Mouse (Mus musculus): Measurements from ENCODE around the gene Hmg20a. TPM values are rescaled to one million over a fixed set of nuclear protein-coding genes. Genes with fewer than 3 reads are reported as not detected.

Hmg20a gene
- total and polyA plus RNA-seq, 3 experiments = 8.5 to 14.5 (median 13.6) TPM

DNA sequence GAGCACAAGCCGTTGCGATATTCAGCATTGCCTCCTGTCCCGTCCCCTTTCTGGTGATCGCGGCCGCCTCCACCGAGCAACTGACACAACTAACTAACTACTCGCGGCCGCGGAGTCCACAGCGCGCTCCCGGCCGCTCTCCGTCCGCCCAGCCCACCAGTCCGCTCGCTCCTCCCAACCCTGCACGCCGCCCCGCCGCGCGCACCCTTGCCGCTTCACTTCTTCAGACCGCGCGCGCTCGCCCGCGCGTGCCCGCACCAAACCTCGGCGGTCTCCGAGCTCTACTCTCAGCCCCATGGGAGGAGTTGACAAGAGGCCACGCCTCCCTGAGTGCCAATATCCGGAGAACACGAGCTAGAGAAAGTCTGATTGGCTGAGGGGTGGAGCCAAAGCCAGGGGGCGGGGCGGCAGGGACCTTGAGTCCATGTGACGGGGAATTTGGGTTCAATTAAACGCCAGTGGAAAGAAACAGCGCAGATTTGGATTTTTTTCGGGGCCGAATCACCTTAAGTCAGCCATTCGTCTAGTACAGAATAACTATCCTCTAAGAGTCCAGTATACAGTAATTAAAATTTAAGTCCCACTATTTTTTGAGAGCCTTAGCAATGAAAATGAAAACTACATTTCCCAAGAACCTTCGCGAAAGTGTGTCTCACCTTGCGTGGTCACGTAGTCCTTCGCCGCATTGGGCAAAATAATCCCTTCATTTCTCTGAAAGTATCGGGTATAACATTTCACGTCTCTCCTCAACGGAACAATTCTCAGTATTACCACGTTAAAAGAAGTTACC, at the start of gene Hmg20a, which contains the start of gene Peak1 (continued):
- TF ChIP-seq NELFE (IDR thresholded peaks at IDR 0.05; ENCODE audit: low read depth, low read length) = peak; percentile 61; the same call in 1 of the 2 replicates

DNA sequence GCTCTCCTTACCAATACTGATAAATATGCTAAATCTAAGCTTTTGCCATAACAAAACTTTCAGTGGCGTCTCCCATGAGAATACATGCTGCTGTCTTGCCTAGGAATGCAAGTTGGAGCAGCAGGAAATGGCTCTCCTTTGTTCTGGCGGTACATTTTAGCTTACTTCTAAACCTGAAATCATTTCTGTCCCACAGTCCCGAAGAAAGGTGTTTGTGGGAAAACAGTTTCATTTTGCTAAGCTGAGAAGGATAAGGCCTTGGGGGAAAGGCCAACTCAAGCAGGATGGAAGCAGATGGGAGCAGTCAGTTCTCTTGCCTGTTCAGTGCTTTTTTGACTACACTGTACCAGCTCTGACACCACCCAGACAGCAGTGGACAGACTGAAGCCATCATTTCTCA, 49.6 kb upstream of the Hmg20a start:
- DNase-seq (ENCODE audit: extremely low read depth) = no peak
- no peak overlapping the region for H3K9ac ChIP-seq (ENCODE audit: insufficient read depth, low read depth)
- H3K9me3 ChIP-seq (replicated peaks; ENCODE audit: low read length) = no peaks in the 10 kb centered on the region
- dilution Hi-C loops (cut with MboI; ENCODE audit: extremely low pct_ligation_motif_present, extremely low pct_unique_long_range_greater_than_20kb, low sequenced_read_pairs) (no loop called here), in situ Hi-C loops (cut with MboI; ENCODE audit: low pct_ligation_motif_present, low pct_unique_long_range_greater_than_20kb, low sequenced_read_pairs) (no loop called here)
- H3K4me1 ChIP-seq (ENCODE audit: control insufficient read depth in 1 of 2, insufficient read depth in 2 of 2) = 0 out of 4 replicates have a peak, but pooled peaks cover 0 to 2% of the 10 kb centered on the region in 2 experiments
- TF ChIP-seq ELF1 (IDR thresholded peaks at IDR 0.05; ENCODE audit: low read depth, low read length) (no peak), USF1 (IDR thresholded peaks at IDR 0.05; ENCODE audit: low read depth, low read length) (no peak), JUN (IDR thresholded peaks at IDR 0.05; ENCODE audit: insufficient read depth, low read depth, low read length) (no peak), ETS1 (conservative IDR thresholded peaks at IDR 0.05; ENCODE audit: low read depth, low read length) (no peak), MXI1 (IDR thresholded peaks at IDR 0.05; ENCODE audit: low read depth, low read length) (no peak)
- no peaks in the 10 kb centered on the region for H3K79me2 ChIP-seq (replicated peaks; ENCODE audit: control insufficient read depth, extremely low read depth, insufficient read depth, poor library complexity, severe bottlenecking)
- H3K27me3 ChIP-seq (replicated peaks) = no peaks in the 10 kb centered on the region
- H3K4me2 ChIP-seq (ENCODE audit: insufficient read depth, low read depth, poor library complexity, severe bottlenecking) = no peak overlapping the region
- no peak overlapping the region for H3K4me3 ChIP-seq (replicated peaks in 1 of 3; ENCODE audit: low read depth in 2 of 3, low read length in 2 of 3, poor library complexity in 1 of 3)
- H3K36me3 ChIP-seq (replicated peaks in 1 of 2; ENCODE audit: control insufficient read depth in 1 of 2, insufficient read depth in 1 of 2, low read length in 1 of 2) = peaks cover 0 to 24% of the 10 kb centered on the region in 2 experiments
- H3K27ac ChIP-seq (ENCODE audit: insufficient read depth, low read depth) = no peak overlapping the region

DNA sequence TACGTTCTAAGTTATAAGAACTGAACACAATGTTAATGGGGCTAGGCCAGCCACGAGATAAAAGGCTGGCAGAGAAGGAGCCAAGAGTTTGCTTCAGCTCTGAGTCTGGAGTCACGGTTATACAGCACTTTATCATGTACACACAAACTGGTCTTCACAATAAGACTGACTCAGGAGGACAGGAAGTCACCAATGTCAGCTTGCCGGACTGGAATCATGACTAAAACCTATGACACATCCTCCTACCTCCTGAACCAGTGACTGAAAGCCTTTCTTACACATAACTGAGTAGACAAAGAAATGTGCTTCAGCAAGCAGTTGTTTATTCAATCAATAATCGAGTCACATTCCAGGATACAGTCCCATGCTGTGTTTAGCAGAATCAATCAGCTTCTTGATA, 47.7 kb upstream of the Hmg20a start:
- no peaks in the 10 kb centered on the region for H3K27me3 ChIP-seq (replicated peaks)
- H3K4me2 ChIP-seq (ENCODE audit: insufficient read depth, low read depth, poor library complexity, severe bottlenecking) = no peak overlapping the region; the same call in 1 of the 2 replicates
- H3K9ac ChIP-seq (ENCODE audit: insufficient read depth, low read depth) = no peak overlapping the region
- peaks cover 0 to 28% of the 10 kb centered on the region in 2 experiments for H3K36me3 ChIP-seq (replicated peaks in 1 of 2; ENCODE audit: control insufficient read depth in 1 of 2, insufficient read depth in 1 of 2, low read length in 1 of 2)
- H3K79me2 ChIP-seq (replicated peaks; ENCODE audit: control insufficient read depth, extremely low read depth, insufficient read depth, poor library complexity, severe bottlenecking) = no peaks in the 10 kb centered on the region; the same call in 1 of the 2 replicates
- H3K27ac ChIP-seq (ENCODE audit: insufficient read depth, low read depth) = no peak overlapping the region
- in situ Hi-C loops (cut with MboI; ENCODE audit: low pct_ligation_motif_present, low pct_unique_long_range_greater_than_20kb, low sequenced_read_pairs) (no loop called here), dilution Hi-C loops (cut with MboI; ENCODE audit: extremely low pct_ligation_motif_present, extremely low pct_unique_long_range_greater_than_20kb, low sequenced_read_pairs) (no loop called here)
- TF ChIP-seq E2F4 (IDR thresholded peaks at IDR 0.05; ENCODE audit: insufficient replicate concordance, low read depth, low read length) = no peak
- TF ChIP-seq MXI1 (IDR thresholded peaks at IDR 0.05; ENCODE audit: low read depth, low read length) = no peak
- TF ChIP-seq BHLHE40 (IDR thresholded peaks at IDR 0.05; ENCODE audit: low read depth, low read length) = no peak
- TF ChIP-seq EP300 (IDR thresholded peaks at IDR 0.05; ENCODE audit: low read length) = no peak
- TF ChIP-seq KAT2A (IDR thresholded peaks at IDR 0.05; ENCODE audit: insufficient replicate concordance, low read length) = no peak
- TF ChIP-seq ZC3H11A (IDR thresholded peaks at IDR 0.05; ENCODE audit: low read depth, low read length) = no peak
- TF ChIP-seq NELFE (IDR thresholded peaks at IDR 0.05; ENCODE audit: low read depth, low read length) = no peak
- TF ChIP-seq ZNF384 (IDR thresholded peaks at IDR 0.05; ENCODE audit: low read depth, low read length) = no peak
- H3K9me3 ChIP-seq (replicated peaks; ENCODE audit: low read length) = no peaks in the 10 kb centered on the region
- no peak for DNase-seq (ENCODE audit: extremely low read depth)
- H3K4me3 ChIP-seq (replicated peaks in 1 of 3; ENCODE audit: low read depth in 2 of 3, low read length in 2 of 3, poor library complexity in 1 of 3) = no peak overlapping the region
- H3K4me1 ChIP-seq (ENCODE audit: control insufficient read depth in 1 of 2, insufficient read depth in 2 of 2) = 0 out of 4 replicates have a peak, but pooled peaks cover 0 to 2% of the 10 kb centered on the region in 2 experiments

All from CH12.LX (cell line).